Mouse (Mus musculus): ENCODE measurements around the gene Gm10521.

DNA sequence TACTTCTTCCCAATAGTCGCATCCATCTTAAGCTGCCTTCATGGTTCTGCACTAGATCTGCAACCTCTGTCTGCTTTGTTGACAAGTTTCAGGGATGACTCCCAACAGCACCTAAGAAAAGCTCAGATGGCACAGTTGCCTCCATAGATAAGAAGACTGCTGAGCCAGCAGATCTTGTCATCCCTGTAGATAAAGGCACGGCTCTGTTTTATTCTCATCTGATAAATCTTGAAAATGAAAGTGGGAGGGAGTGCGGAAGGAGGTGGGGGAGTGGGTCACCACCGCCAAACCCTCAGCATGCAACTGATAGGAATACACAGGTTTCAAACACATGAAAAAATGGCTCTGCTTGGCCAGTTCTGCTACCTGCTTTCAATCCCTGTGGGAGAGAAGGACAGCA lies 30.0 kb upstream of the Gm10521 start:
- TF ChIP-seq CTCF (IDR thresholded peaks at IDR 0.05; ENCODE audit: low read depth) = no peak
- TF ChIP-seq EP300 (optimal IDR thresholded peaks at IDR 0.05) = no peak

Measured in stomach, postnatal 0 days (tissue).